Mouse (Mus musculus) heart, postnatal 14 days (tissue): ENCODE measurements around the gene Gatd1. TPM values are rescaled to one million over a fixed set of nuclear protein-coding genes. Genes with fewer than 3 reads are reported as not detected.
A peak's percentile ranks its signal among the peaks of the same experiment; 100 is the strongest.

Experiments used
- DNase-seq, 2 experiments: peaks; one replicate each; pipeline ENCODE4 v3.0.0; 2021 to 2022
- intact Hi-C: fragments of 180-260 bp; cut with DNase I; formaldehyde crosslinking; loops from one replicate; pipeline ENCODE4 v1.15.1; 2025
- total RNA-seq, 2 experiments: library from RNA; stranded (reverse); gene quantifications; 2 replicates each; pipeline ENCODE4 v1.2.3; 2021

The Gatd1 gene
- total RNA-seq, 2 experiments from 2014 or later, result 12.5 to 13.3 TPM

DNA sequence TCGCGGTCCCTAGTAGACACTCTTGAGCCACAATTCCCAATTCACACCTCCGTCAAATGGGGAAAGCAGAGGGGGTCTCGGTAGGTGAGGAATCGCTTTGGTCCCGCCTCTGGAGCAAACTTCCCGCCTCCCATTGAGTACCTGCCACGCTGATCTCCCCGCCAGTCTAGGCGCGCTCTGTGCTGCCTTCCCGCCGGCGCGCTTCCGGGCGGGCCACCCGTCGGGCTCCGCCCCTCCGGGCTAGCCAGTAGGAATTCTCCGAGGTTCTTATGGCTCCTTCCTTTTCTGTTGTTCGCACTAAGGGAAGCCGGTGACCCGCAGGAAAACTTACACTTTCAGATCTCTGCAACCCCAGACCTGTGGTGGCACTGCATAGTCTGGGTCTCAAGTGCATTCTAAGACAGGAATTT is 29.9 kb upstream of the Gatd1 start, which contains the start of gene Pidd1:
Pidd1 (minus strand) TSS at position 198 of the 410 bp plus-strand sequence.
- intact Hi-C loops, result no loop called here
- DNase-seq, result peak; percentile 73 to 78

- peak in 1 of 2 experiments; percentile 36 for DNase-seq
- intact Hi-C loops, result no loop called here
Observed at GRCm38 (mm10) chr7:141443081-141443821, 29.3 kb upstream of the Gatd1 start.

DNA sequence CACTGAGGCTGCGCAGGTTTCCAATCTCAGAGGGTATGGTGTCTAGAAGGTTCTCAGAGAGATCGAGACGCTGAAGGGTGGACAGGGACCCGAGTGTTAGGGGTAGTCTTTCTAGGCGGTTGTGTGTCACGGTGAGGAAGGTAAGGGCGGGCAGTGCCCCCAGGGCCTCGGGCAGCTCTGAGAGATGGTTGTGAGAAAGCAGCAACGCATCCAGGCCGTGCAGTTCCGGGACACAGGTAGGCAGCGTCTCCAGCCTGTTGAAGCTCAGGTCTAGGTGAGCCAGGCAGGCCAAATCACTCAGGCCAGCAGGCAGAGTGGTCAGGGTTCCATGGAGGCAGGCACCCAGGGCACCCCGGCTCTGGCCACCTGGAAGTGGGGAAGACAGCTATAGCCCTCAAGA is 28.3 kb upstream of the Gatd1 start:
- no peak for DNase-seq
- intact Hi-C loops, result no loop called here

GRCm38 (mm10) chr7:141441460-141441859 is 27.5 kb upstream of the Gatd1 start:
- no peak for DNase-seq
- intact Hi-C loops, result no loop called here

GRCm38 (mm10) chr7:141440613-141441012 is 26.7 kb upstream of the Gatd1 start:
- peak in 1 of 2 experiments; percentile 68 for DNase-seq
- intact Hi-C loops, result no loop called here

DNA sequence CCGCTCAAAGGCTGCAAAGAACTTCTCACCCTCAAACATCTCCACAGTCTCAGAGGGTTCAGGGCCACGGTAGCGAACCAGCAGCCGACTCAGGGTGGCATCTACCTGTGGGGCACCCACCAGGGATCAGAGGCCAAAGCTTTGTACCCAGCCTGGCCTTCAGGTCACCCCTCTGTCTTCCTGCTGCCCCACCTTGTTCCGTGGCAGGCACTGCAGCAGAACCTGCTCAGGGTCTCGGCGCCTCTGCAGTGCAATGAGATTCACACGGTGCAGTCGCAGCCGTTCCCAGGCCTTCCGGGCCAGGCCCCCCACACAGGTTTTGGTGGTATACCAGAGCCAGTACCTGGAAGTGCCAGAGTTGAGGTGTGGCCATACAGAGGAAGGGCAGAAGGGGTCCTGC is 25.9 kb upstream of the Gatd1 start:
- no peak for DNase-seq
- intact Hi-C loops, result no loop called here

DNA sequence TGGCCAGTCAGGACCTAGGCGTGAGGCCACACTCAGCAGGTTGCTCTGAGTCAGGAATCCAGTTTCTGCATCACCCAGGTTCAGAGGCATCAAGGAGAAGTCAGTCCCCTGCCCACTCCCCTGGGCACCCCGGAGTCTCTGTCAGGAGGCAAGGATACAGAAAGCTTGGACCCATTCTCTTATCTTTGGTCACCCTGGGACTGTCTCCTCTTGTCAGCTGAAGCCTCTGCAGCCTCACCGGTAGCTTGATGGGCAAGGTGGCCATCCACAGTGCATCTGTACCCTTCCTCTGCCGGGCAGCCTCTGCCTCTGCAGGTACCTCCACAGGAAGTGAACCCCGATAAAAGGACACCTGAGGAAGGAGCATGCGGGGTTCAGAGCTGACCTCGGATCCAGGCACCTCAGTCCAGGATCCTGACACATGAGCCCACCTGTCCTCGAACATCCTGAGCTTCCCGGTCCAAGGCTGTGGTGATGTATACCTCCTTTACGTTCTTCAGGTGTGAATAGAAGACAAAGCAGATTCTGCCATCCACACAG is 25.3 kb upstream of the Gatd1 start:
- no peak for DNase-seq
- intact Hi-C loops, result no loop called here

- DNase-seq, result no peak
- intact Hi-C loops, result no loop called here
Observed at GRCm38 (mm10) chr7:141438201-141438968, 24.4 kb upstream of the Gatd1 start.

DNA sequence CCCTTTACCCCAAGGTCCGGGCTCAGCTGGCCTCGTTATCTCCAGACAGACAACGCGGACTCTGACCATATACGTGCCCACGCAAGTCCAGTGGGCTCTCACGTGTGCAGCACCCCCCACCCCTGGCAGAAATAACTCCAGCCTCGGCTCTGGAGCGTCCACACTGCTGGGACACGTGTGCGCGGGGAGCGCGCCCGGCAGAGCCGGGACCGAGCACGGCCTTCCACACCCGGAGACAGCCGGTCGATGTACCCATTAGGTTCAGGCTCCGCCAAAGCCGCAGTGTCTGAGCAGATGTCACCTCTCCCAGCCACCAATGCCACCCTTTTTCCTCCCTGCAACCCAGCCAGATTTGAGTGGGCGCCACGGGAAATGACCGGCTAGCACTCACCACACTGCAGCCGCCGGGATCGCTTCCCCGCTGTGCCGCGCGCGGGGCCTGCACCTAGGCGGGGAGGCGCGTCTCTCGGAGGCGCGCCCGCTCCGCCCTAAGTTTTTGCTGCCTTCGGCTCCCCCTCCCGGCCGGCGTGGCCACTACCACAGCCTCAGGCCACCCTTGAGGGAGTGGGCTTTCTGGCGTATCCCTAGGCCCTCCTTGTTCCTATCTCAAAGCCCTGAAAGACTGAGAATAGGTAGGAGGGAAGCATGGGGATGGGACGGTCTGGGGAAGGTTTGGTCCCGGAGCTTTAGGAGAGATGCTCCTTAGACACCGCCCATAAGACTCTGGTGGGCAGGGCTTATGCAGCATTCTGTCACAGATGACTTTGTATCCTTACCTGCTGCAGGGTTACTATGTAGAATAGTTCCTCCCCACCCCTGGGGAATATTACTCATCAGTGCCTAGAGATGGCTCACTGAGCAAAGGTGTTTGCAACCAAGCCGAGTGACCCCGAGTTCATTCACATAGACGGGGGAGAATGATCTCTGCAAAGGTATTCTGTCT is 23.5 kb upstream of the Gatd1 start, which contains the start of gene Slc25a22:
Slc25a22 (minus strand) TSS at position 715 of the 943 bp plus-strand sequence.
- DNase-seq, result peak; percentile 87 to 89
- intact Hi-C loops, result loop anchor here (1.0 kb wide), 1 partner anchor 28 kb away; no protein-coding TSS in a partner anchor

- no peak for DNase-seq
- intact Hi-C loops, result no loop called here
Observed at GRCm38 (mm10) chr7:141436523-141436892, 22.6 kb upstream of the Gatd1 start.

DNA sequence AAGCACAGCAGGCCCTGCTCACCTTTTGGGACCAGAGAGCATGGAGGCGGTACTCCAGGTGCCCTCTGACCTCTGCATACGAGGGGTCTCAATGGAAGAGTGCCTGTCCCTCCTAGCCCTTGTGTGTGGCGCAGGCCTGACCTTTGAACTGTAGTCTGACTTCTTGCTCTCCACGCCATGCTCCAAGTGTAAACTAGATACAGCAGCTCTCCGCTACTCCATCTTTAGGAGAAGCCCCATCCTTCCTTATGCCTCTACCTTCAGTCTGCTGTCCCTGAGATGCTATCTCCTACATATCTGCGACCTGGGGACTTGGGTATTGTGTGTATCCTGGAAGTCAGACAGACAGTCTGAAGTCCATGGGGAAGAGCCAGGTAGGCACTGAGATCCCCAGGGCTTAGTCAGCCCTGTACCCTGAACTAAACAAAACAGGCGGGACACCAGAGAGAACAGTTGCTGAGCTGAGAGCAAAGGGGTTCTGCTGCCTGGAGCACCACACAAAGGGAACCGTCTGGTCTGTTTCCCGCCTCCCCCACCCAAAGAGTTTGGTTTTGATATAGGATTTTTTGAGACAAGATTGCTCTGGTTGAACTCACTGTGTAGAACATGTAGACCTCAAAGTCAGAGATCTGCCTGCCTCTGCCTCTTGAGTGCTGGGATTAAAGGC is 22.1 kb upstream of the Gatd1 start:
- intact Hi-C loops, result no loop called here

DNA sequence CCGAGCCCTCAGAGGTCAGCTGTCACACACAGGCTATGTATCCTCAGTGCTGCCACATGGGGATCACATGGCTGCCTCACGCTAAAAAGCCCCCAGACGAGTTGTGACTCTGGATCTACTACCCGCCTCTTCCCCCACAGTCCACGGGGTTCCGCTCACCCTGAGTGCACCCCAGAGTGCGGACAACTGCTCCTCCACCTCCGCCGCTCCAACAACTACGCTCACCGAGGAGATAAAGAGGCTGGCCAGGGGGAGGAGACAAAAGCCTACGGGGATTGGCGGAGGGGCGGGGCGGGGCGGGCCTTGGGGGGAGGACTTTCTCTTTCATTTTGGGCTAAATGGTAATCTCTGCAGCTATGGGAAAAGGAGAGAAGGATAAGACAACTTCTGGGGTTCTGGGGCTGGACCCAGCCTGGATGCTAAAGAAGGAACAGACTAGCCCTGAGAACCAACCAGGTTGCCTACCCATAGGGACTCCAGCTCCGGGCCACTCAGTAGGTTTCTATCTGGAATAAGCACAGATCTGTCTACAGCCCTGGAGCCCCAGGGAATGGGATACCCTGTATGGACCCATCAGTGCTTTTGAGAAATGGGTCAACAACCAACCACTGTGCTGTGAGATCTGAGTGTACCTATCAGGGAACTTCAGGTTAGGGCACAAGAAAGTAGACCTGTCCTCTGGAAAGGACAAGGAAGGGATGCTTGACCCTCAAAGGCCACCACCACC is 21.4 kb upstream of the Gatd1 start:
- intact Hi-C loops, result no loop called here
- DNase-seq, result peak; percentile 66 to 68

More for the DNA sequence above, 22.1 kb upstream of the Gatd1 start:
- DNase-seq, result no peak

GRCm38 (mm10) chr7:141434464-141434863 is 20.5 kb upstream of the Gatd1 start:
- intact Hi-C loops, result no loop called here
- peak in 1 of 2 experiments; percentile 54 for DNase-seq

- no peak for DNase-seq
- intact Hi-C loops, result no loop called here
Observed at GRCm38 (mm10) chr7:141433517-141434400, 19.8 kb upstream of the Gatd1 start.

DNA sequence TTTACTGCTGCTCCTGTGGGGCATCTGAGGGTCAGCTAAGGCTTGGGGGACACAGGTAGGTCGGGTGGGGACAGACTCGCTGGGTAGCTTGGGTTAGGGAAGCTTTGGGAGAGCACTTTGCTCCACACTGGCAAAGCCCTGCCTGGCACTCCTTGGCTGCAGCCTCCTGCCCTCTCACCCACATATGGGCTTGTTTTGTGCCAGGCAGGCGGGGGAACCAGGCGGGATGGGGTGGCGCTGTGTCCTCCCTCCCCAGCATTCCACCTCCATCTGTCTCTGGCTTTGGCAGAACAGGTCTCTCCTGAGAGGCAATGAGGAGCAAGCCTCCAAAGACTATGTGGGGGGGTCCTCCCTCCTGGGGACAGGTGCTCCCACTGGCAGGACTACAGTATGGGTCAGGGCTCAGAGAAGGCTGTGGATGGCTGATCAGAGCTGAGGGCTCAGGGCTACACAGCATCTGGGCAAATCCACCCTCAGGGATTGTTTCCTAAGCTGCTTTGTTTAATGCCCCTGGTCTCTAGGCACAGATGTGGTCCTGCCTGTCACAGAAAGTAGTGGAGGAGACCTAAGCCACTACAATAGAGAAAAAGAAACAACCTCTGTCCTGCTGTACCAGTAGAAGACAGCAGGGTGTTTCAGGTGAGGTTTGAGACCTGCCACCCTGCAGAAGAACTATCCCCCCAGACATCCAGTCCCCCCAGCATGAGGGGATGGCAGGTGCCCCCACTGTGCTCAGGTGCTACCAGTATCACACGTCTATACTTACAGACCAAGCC is 19.0 kb upstream of the Gatd1 start:
- intact Hi-C loops, result no loop called here

DNA sequence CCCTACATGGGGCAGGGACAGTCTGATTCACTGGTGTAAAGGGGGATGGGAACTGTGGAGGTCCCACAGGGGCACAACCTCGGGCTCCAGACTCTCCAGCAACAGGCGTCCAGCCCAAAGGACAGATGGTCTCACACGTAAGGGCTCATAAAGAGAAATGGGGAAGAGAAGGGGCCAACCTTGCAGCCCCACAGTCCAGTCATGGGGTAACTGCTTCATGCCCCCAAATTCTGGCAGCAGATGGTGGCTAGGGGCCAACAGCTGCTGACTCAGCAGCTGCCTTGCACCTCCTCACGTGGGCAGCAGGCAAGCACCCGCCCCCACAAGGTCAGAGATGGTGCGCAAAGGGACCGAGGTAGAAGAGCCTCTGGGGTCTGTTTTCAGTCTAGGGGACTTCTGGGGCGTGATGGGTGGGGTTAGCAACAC is 18.3 kb upstream of the Gatd1 start:
- peak in 1 of 2 experiments; percentile 74 for DNase-seq
- intact Hi-C loops, result no loop called here

More for the DNA sequence above, 19.0 kb upstream of the Gatd1 start:
- peak; percentile 63 to 78 for DNase-seq
